Mouse (Mus musculus) neural tube, embryonic 14.5 days (tissue): Measurements from ENCODE around the gene Bnip1. TPM values are rescaled to one million over a fixed set of nuclear protein-coding genes. Genes with fewer than 3 reads are reported as not detected.

Source experiments
- ATAC-seq: fragments of 200-750 bp; cut with Nextera tagmentation; 2 replicates; pipeline ENCODE4 v1.8.0; 2017; ENCODE audit warnings: low read depth, mild to moderate bottlenecking, moderate TSS enrichment, moderate library complexity
- H3K27ac ChIP-seq: fragments of 300-500 bp; sonication (generic); 2 replicates; pipeline ENCODE4 v1.5.1; 2014; ENCODE audit warnings: low read depth, mild to moderate bottlenecking, control low read depth, low read length, moderate library complexity, mixed read lengths
- H3K27me3 ChIP-seq: fragments of 300-500 bp; sonication (generic); 2 replicates; pipeline ENCODE4 v1.6.1; 2014; ENCODE audit warnings: low read length; ENCODE audit not compliant: control insufficient read depth, insufficient read depth
- H3K36me3 ChIP-seq: fragments of 300-500 bp; sonication (generic); 2 replicates; pipeline ENCODE4 v1.6.1; 2014; ENCODE audit warnings: low read length, mixed read lengths; ENCODE audit not compliant: control insufficient read depth, insufficient read depth
- H3K4me1 ChIP-seq: fragments of 300-500 bp; sonication (generic); 2 replicates; pipeline ENCODE4 v1.6.1; 2014; ENCODE audit warnings: low read length; ENCODE audit not compliant: control insufficient read depth, insufficient read depth
- H3K4me2 ChIP-seq: fragments of 300-500 bp; sonication (generic); 2 replicates; pipeline ENCODE4 v1.6.1; 2014; ENCODE audit warnings: mild to moderate bottlenecking, low read depth, low read length, control low read depth
- H3K4me3 ChIP-seq: fragments of 300-500 bp; sonication (generic); 2 replicates; pipeline ENCODE4 v1.5.1; 2014; ENCODE audit warnings: low read depth, low read length, control low read depth, mixed read lengths
- H3K9ac ChIP-seq: fragments of 300-500 bp; sonication (generic); replicated peaks from 2 replicates; pipeline ENCODE4 v1.6.1; 2014; ENCODE audit warnings: low read depth, mild to moderate bottlenecking, control low read depth, low read length, mixed read lengths
- H3K9me3 ChIP-seq: fragments of 300-500 bp; sonication (generic); 2 replicates; pipeline ENCODE4 v1.6.1; 2016; ENCODE audit warnings: low read length; ENCODE audit not compliant: control insufficient read depth
- whole genome bisulfite sequencing: fragments of 180-500 bp; shearing (Covaris S2); extraction: QIAGEN DNeasy Blood & Tissue Kit; methylation state at CpG from one replicate; pipeline ENCODE4 v1.1.7; 2014; 5-methylcytosine and 5-hydroxymethylcytosine counted together
- polyA plus RNA-seq: library from polyadenylated mRNA; unstranded; fragments of >200 nt; fragmentation: Nextera tagmentation; extraction: Ambion mirVana; gene quantifications from 2 replicates; pipeline ENCODE4 v1.2.1, GENCODE M21; 2014

The Bnip1 gene
- polyA plus RNA-seq, 1 experiment from 2014 or later = 54.2 TPM

GRCm38 (mm10) chr17:26836377-26836776 is 55.5 kb downstream of the Bnip1 start:
- H3K27me3 ChIP-seq = peaks cover 68% of the 10 kb centered on the region
- no peaks in the 10 kb centered on the region for H3K9me3 ChIP-seq
- no peak overlapping the region for H3K4me2 ChIP-seq
- H3K4me1 ChIP-seq = no peaks in the 10 kb centered on the region
- H3K4me3 ChIP-seq = no peak overlapping the region
- WGBS = 3% methylated on average over 5 of the region's 5 CpGs
- no peaks in the 10 kb centered on the region for H3K36me3 ChIP-seq
- H3K27ac ChIP-seq = no peak overlapping the region
- no peak for ATAC-seq
- no peak overlapping the region for H3K9ac ChIP-seq

- Histone ChIP-seq H3K36me3 (no peaks in the 10 kb centered on the region), H3K4me2 (no peak overlapping the region), H3K9ac (no peak overlapping the region), H3K4me1 (no peaks in the 10 kb centered on the region), H3K27me3 (peaks cover 74% of the 10 kb centered on the region), H3K4me3 (no peak overlapping the region), H3K27ac (no peak overlapping the region), H3K9me3 (no peaks in the 10 kb centered on the region)
- under 1% methylated on average over 19 of the region's 19 CpGs for WGBS
- no peak for ATAC-seq
These were observed 56.1 kb downstream of the Bnip1 start for GRCm38 (mm10) chr17:26836786-26837545.

GRCm38 (mm10) chr17:26837546-26837985 is 56.7 kb downstream of the Bnip1 start:
- Histone ChIP-seq H3K4me3 (no peak overlapping the region), H3K27me3 (peaks cover 80% of the 10 kb centered on the region), H3K36me3 (no peaks in the 10 kb centered on the region), H3K4me2 (no peak overlapping the region), H3K27ac (no peak overlapping the region), H3K4me1 (no peaks in the 10 kb centered on the region), H3K9ac (no peak overlapping the region), H3K9me3 (no peaks in the 10 kb centered on the region)
- under 1% methylated on average over 7 of the region's 7 CpGs for WGBS
- no peak for ATAC-seq

GRCm38 (mm10) chr17:26838191-26838910 is 57.5 kb downstream of the Bnip1 start:
- ATAC-seq = no peak

GRCm38 (mm10) chr17:26838911-26839717 is 58.2 kb downstream of the Bnip1 start:
- Histone ChIP-seq H3K36me3 (no peaks in the 10 kb centered on the region), H3K9ac (no peak overlapping the region), H3K27ac (no peak overlapping the region), H3K27me3 (peaks cover 78% of the 10 kb centered on the region), H3K4me1 (no peaks in the 10 kb centered on the region), H3K4me3 (no peak overlapping the region; the same call in 1 of the 2 replicates), H3K4me2 (no peak overlapping the region), H3K9me3 (no peaks in the 10 kb centered on the region)
- WGBS = under 1% methylated on average over 87 of the region's 87 CpGs
- ATAC-seq = no peak

More at GRCm38 (mm10) chr17:26838191-26838910, 57.5 kb downstream of the Bnip1 start:
- no peak overlapping the region for H3K27ac ChIP-seq
- no peak overlapping the region for H3K9ac ChIP-seq
- no peaks in the 10 kb centered on the region for H3K9me3 ChIP-seq
- no peak overlapping the region for H3K4me2 ChIP-seq
- H3K27me3 ChIP-seq = peaks cover 84% of the 10 kb centered on the region
- H3K4me3 ChIP-seq = no peak overlapping the region
- H3K36me3 ChIP-seq = no peaks in the 10 kb centered on the region
- no peaks in the 10 kb centered on the region for H3K4me1 ChIP-seq
- WGBS = 2% methylated on average over 37 of the region's 37 CpGs

GRCm38 (mm10) chr17:26839718-26840438 is 59.0 kb downstream of the Bnip1 start:
- H3K4me1 ChIP-seq = no peaks in the 10 kb centered on the region
- H3K27me3 ChIP-seq = peaks cover 71% of the 10 kb centered on the region
- ATAC-seq = no peak
- WGBS = under 1% methylated on average over 26 of the region's 26 CpGs
- no peaks in the 10 kb centered on the region for H3K36me3 ChIP-seq
- H3K4me3 ChIP-seq = no peak overlapping the region; the same call in 1 of the 2 replicates
- no peak overlapping the region for H3K27ac ChIP-seq
- H3K9me3 ChIP-seq = no peaks in the 10 kb centered on the region
- H3K4me2 ChIP-seq = no peak overlapping the region
- H3K9ac ChIP-seq = no peak overlapping the region

GRCm38 (mm10) chr17:26840439-26840780 is 59.5 kb downstream of the Bnip1 start:
- no peaks in the 10 kb centered on the region for H3K4me1 ChIP-seq
- no peak overlapping the region for H3K9ac ChIP-seq
- no peaks in the 10 kb centered on the region for H3K36me3 ChIP-seq
- WGBS = 2% methylated on average over 9 of the region's 9 CpGs
- no peak for ATAC-seq
- no peak overlapping the region for H3K27ac ChIP-seq
- no peaks in the 10 kb centered on the region for H3K9me3 ChIP-seq
- H3K4me3 ChIP-seq = no peak overlapping the region
- peaks cover 67% of the 10 kb centered on the region for H3K27me3 ChIP-seq
- no peak overlapping the region for H3K4me2 ChIP-seq

- H3K4me2 ChIP-seq = no peak overlapping the region
- under 1% methylated on average over 48 of the region's 48 CpGs for WGBS
- no peak overlapping the region for H3K4me3 ChIP-seq
- no peak for ATAC-seq
- peaks cover 66% of the 10 kb centered on the region for H3K27me3 ChIP-seq
- no peaks in the 10 kb centered on the region for H3K36me3 ChIP-seq
- no peaks in the 10 kb centered on the region for H3K4me1 ChIP-seq
- no peak overlapping the region for H3K9ac ChIP-seq
- no peak overlapping the region for H3K27ac ChIP-seq
- H3K9me3 ChIP-seq = no peaks in the 10 kb centered on the region
These were observed 60.3 kb downstream of the Bnip1 start for GRCm38 (mm10) chr17:26840922-26841731.
